Mouse (Mus musculus): ENCODE data around the gene Cacnb3.

Cacnb3 gene

GRCm38 (mm10) chr15:98675634-98676250 lies 45.1 kb downstream of the Cacnb3 start:
- DNase-seq (ENCODE audit: low spot score in 2 of 2): no peak

DNA sequence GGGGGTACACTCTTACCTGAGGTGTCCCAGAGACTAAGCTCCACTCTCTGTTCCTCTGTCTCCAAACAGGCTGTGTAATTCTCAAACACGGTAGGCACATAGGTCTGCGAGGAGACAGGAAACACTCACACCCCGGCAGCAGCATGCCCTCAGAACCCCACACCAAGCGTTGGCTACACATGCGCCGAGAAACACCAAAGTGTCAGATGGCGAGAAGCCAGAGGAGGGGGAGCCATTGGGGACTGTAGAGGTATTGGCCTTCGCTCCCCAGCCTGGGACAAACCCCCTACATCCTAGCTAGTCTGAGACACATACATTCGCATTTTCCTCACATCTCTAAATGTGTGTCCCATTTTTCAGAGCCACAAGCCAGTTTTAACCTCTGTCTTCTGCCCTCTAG lies 45.8 kb downstream of the Cacnb3 start:
- no peak for DNase-seq (ENCODE audit: low spot score in 2 of 2)

GRCm38 (mm10) chr15:98676940-98677728 lies 46.5 kb downstream of the Cacnb3 start, which contains the start of gene Rnd1:
TSS of gene Rnd1 (minus strand) at chr15:98677461.
- peak; percentile 82 to 88 for DNase-seq (ENCODE audit: low spot score in 2 of 2)

- DNase-seq (ENCODE audit: low spot score in 2 of 2): no peak
Observed at GRCm38 (mm10) chr15:98677977-98678376, 47.3 kb downstream of the Cacnb3 start.

GRCm38 (mm10) chr15:98680660-98681059 lies 50.0 kb downstream of the Cacnb3 start:
- DNase-seq (ENCODE audit: low spot score in 2 of 2): no peak

GRCm38 (mm10) chr15:98681633-98682032 lies 51.0 kb downstream of the Cacnb3 start:
- no peak for DNase-seq (ENCODE audit: low spot score in 2 of 2)

- DNase-seq (ENCODE audit: low spot score in 2 of 2): no peak
Observed at GRCm38 (mm10) chr15:98683177-98683576, 52.5 kb downstream of the Cacnb3 start.

DNA sequence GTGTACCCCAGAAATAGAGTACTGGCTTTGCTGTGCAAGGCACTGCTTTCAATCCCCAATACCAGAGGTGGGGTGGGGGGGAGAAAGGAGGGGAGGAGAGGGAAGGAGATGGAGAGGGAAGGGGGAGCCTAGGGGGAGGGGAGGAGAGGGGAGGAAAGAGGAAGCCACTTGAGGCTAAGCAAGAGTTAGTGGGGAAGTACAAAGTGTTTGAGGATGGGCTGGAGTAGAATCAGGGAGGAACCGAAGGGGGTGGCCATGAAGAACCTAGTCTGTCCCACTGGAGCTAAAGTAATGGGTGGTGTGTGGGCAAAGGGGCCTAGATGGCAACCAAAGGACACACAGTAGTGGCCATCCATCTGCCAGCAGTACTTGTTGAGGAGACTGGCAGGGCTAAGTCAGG lies 53.1 kb downstream of the Cacnb3 start:
- no peak for DNase-seq (ENCODE audit: low spot score in 2 of 2)

DNA sequence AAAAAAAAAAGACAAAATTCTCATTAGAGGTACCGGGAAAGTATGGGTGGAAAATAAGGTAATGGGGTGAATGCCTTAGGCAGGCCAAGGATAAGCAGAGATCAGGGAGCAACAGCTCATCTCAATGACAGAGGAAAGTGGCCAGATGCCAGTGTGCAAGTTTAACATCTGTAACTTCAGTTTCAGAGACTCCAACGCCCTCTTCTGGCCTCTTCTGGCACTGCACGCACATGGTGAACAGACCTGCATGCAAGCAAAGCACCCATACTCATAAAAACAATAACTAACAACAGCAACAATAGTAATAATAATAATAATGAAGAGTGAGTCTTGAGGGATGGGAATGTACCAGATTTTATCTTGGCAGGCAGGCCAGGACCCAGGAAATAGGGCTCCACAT lies 55.3 kb downstream of the Cacnb3 start:
- DNase-seq (ENCODE audit: low spot score in 2 of 2): no peak

GRCm38 (mm10) chr15:98689682-98690081 lies 59.0 kb downstream of the Cacnb3 start:
- no peak for DNase-seq (ENCODE audit: low spot score in 2 of 2)

- peak in 1 of 2 experiments; percentile 23 for DNase-seq (ENCODE audit: low spot score in 2 of 2)
Observed at GRCm38 (mm10) chr15:98691486-98692147, 61.0 kb downstream of the Cacnb3 start.

- no peak for DNase-seq (ENCODE audit: low spot score in 2 of 2)
Observed at GRCm38 (mm10) chr15:98692171-98692715, 61.6 kb downstream of the Cacnb3 start.

All from frontal cortex, postnatal 14 days (tissue).